Mouse (Mus musculus) thymus, adult 2 months (tissue): ENCODE data around the gene Mfsd4b1. TPM values are rescaled to one million over a fixed set of nuclear protein-coding genes. Genes with fewer than 3 reads are reported as not detected.
"Not testable (repeated sequence)": the region's sequence is repeated elsewhere in the genome, so short reads cannot be mapped to it uniquely, and the experiment has no call there.

Source experiments
- DNase-seq: peaks from one replicate; pipeline ENCODE4 v3.0.0; 2021
- H3K27ac ChIP-seq: fragments of 200-500 bp; 2 replicates; pipeline ENCODE4 v1.5.1; 2012; ENCODE audit warnings: low read length, control low read depth; ENCODE audit not compliant: control insufficient read depth, insufficient read depth
- H3K27me3 ChIP-seq: fragments of 200-500 bp; 2 replicates; pipeline ENCODE4 v1.6.1; 2012; ENCODE audit warnings: mild to moderate bottlenecking, low read length, moderate library complexity, mixed read lengths; ENCODE audit not compliant: control insufficient read depth, insufficient read depth
- H3K36me3 ChIP-seq: fragments of 200-500 bp; 2 replicates; pipeline ENCODE4 v1.6.1; 2012; ENCODE audit warnings: mild to moderate bottlenecking, low read length, moderate library complexity; ENCODE audit not compliant: control insufficient read depth, insufficient read depth
- H3K4me1 ChIP-seq: fragments of 200-500 bp; replicated peaks from 2 replicates; pipeline ENCODE4 v1.6.1; 2012; ENCODE audit warnings: low read length; ENCODE audit not compliant: control insufficient read depth, insufficient read depth
- H3K4me3 ChIP-seq: fragments of 200-500 bp; 2 replicates; pipeline ENCODE4 v1.5.1; 2012; ENCODE audit warnings: mild to moderate bottlenecking, low read length, control low read depth, moderate library complexity; ENCODE audit not compliant: control insufficient read depth, insufficient read depth
- CTCF ChIP-seq: fragments of 200-500 bp; IDR thresholded peaks from 2 replicates; pipeline ENCODE4 v1.5.1; 2012; ENCODE audit warnings: mild to moderate bottlenecking, control low read depth, low read length, moderate library complexity, borderline replicate concordance; ENCODE audit not compliant: control insufficient read depth, poor library complexity, insufficient read depth; ENCODE audit errors: extremely low read depth
- POLR2A ChIP-seq: fragments of 200-500 bp; IDR thresholded peaks from 2 replicates; pipeline ENCODE4 v1.6.1; 2012; ENCODE audit warnings: mild to moderate bottlenecking, low read length, control low read depth, moderate library complexity; ENCODE audit not compliant: control insufficient read depth, poor library complexity, insufficient read depth; ENCODE audit errors: extremely low read depth
- WGBS: fragments of 180-500 bp; shearing (Covaris S2); methylation state at CpG from one replicate; pipeline ENCODE4 v1.1.7; 2018; 5-methylcytosine and 5-hydroxymethylcytosine counted together
- polyA plus RNA-seq: library from polyadenylated mRNA; depleted of rRNA; stranded (reverse); fragments of >200 nt; gene quantifications from 2 replicates; pipeline ENCODE4 v1.2.3, GENCODE M21; 2012

Gene Mfsd4b1
- polyA plus RNA-seq, 1 experiment, result 0.96 TPM

GRCm38 (mm10) chr10:40026546-40026945 lies 1.5 kb upstream of the Mfsd4b1 start:
- H3K27me3 ChIP-seq, result no peaks in the 10 kb centered on the region
- TF ChIP-seq POLR2A (no peak), CTCF (no peak)
- peaks cover 9% of the 10 kb centered on the region for H3K4me1 ChIP-seq
- H3K36me3 ChIP-seq, result no peaks in the 10 kb centered on the region
- no peak for DNase-seq
- H3K4me3 ChIP-seq, result no peak overlapping the region
- H3K27ac ChIP-seq, result no peak overlapping the region
- 98% methylated on average over 5 of the region's 5 CpGs for WGBS

GRCm38 (mm10) chr10:40025560-40025959 lies 492 bp upstream of the Mfsd4b1 start:
- no peak for TF ChIP-seq POLR2A
- no peak for TF ChIP-seq CTCF
- H3K27ac ChIP-seq, result no peak overlapping the region
- peaks cover 9% of the 10 kb centered on the region for H3K4me1 ChIP-seq
- no peak for DNase-seq
- H3K27me3 ChIP-seq, result no peaks in the 10 kb centered on the region
- 64% methylated on average over 8 of the region's 8 CpGs for WGBS
- no peaks in the 10 kb centered on the region for H3K36me3 ChIP-seq
- no peak overlapping the region for H3K4me3 ChIP-seq

GRCm38 (mm10) chr10:40020401-40020800 lies 4.7 kb downstream of the Mfsd4b1 start:
- Histone ChIP-seq H3K27ac (no peak overlapping the region), H3K4me1 (peaks cover 8% of the 10 kb centered on the region), H3K27me3 (no peaks in the 10 kb centered on the region), H3K36me3 (no peaks in the 10 kb centered on the region), H3K4me3 (no peak overlapping the region)
- TF ChIP-seq CTCF, result no peak
- TF ChIP-seq POLR2A, result no peak
- no peak for DNase-seq
- 50% methylated on average over 2 of the region's 2 CpGs for WGBS

GRCm38 (mm10) chr10:40019492-40019891 lies 5.6 kb downstream of the Mfsd4b1 start:
- no peak overlapping the region for H3K27ac ChIP-seq

GRCm38 (mm10) chr10:40018261-40018860 lies 6.7 kb downstream of the Mfsd4b1 start:
- no peak for DNase-seq
- TF ChIP-seq POLR2A, result no peak
- TF ChIP-seq CTCF, result no peak
- Histone ChIP-seq H3K4me1 (no peaks in the 10 kb centered on the region), H3K36me3 (no peaks in the 10 kb centered on the region), H3K27ac (no peak overlapping the region), H3K4me3 (no peak overlapping the region), H3K27me3 (no peaks in the 10 kb centered on the region)
- 95% methylated on average over 5 of the region's 5 CpGs for WGBS

More at GRCm38 (mm10) chr10:40019492-40019891, 5.6 kb downstream of the Mfsd4b1 start:
- 72% methylated on average over 3 of the region's 3 CpGs for WGBS
- Histone ChIP-seq H3K4me3 (no peak overlapping the region), H3K4me1 (0 out of 2 replicates have a peak, but pooled peaks cover under 1% of the 10 kb centered on the region), H3K36me3 (no peaks in the 10 kb centered on the region), H3K27me3 (no peaks in the 10 kb centered on the region)
- no peak for DNase-seq
- no peak for TF ChIP-seq CTCF
- no peak for TF ChIP-seq POLR2A

- TF ChIP-seq POLR2A, result no peak
- TF ChIP-seq CTCF, result no peak
- 86% methylated on average over 11 of the region's 11 CpGs for WGBS
Observed at GRCm38 (mm10) chr10:40009591-40009990, 15.5 kb downstream of the Mfsd4b1 start.

GRCm38 (mm10) chr10:40008847-40009246 lies 16.2 kb downstream of the Mfsd4b1 start:
- H3K4me1 ChIP-seq, H3K27ac ChIP-seq, H3K27me3 ChIP-seq, H3K36me3 ChIP-seq, H3K4me3 ChIP-seq, DNase-seq: not testable (repeated sequence)
- 94% methylated on average over 4 of the region's 4 CpGs for WGBS

More at GRCm38 (mm10) chr10:40009591-40009990, 15.5 kb downstream of the Mfsd4b1 start:
- no peaks in the 10 kb centered on the region for H3K27me3 ChIP-seq
- H3K4me1 ChIP-seq, result peaks cover 6% of the 10 kb centered on the region; the same call in 1 of the 2 replicates
- H3K36me3 ChIP-seq, result no peaks in the 10 kb centered on the region
- no peak overlapping the region for H3K27ac ChIP-seq
- no peak for DNase-seq
- no peak overlapping the region for H3K4me3 ChIP-seq
